ENCODE assay signal across 9 mouse cellular contexts in genomic region chr2:105188182-105188581, GRCm38 (mm10). TPM values are rescaled to one million over a fixed set of nuclear protein-coding genes. Genes with fewer than 3 reads are reported as not detected.
DNase-seq lines count a peak whose midpoint lies in the region; ATAC-seq and TF ChIP-seq lines count a peak whose summit lies in the region.
"Had no signal": no experiment of that assay in that cellular context is flagged by ENCODE, and none has a peak within 500 bp of the region (broad histone marks: within the 10 kb centered on the region; RNA-seq: fewer than 3 reads in every experiment).

No protein-coding gene starts in this region.

- H3K27ac ChIP-seq in forebrain, embryonic 14.5 days (ENCODE audit: low read depth, low read length), result no peak overlapping the region
- H3K27ac ChIP-seq in forebrain, embryonic 16.5 days (ENCODE audit: low read length), result no peak overlapping the region
- H3K27ac ChIP-seq in liver, embryonic 14.5 days, result no peak overlapping the region
- no peak overlapping the region for H3K27ac ChIP-seq in liver, embryonic 12.5 days

- ATAC-seq in forebrain, embryonic 14.5 days, result no peak
- ATAC-seq in forebrain, embryonic 16.5 days, result no peak
- ATAC-seq in liver, embryonic 14.5 days (ENCODE audit: insufficient read depth), result no peak
- ATAC-seq in liver, embryonic 12.5 days, result no peak

- H3K9me3 ChIP-seq in forebrain, embryonic 14.5 days (replicated peaks; ENCODE audit: control insufficient read depth, low read length), result no peaks in the 10 kb centered on the region
- H3K9me3 ChIP-seq in forebrain, embryonic 16.5 days (ENCODE audit: control insufficient read depth, low read length), result no peaks in the 10 kb centered on the region
- H3K9me3 ChIP-seq in liver, embryonic 14.5 days (ENCODE audit: control insufficient read depth, low read length), result no peaks in the 10 kb centered on the region
- H3K9me3 ChIP-seq in liver, embryonic 12.5 days (replicated peaks), result no peaks in the 10 kb centered on the region

- no peak overlapping the region for H3K9ac ChIP-seq in forebrain, embryonic 14.5 days (ENCODE audit: low read length)
- H3K9ac ChIP-seq in forebrain, embryonic 16.5 days (replicated peaks; ENCODE audit: low read depth, low read length), result no peak overlapping the region
- H3K9ac ChIP-seq in liver, embryonic 14.5 days (replicated peaks), result no peak overlapping the region
- H3K9ac ChIP-seq in liver, embryonic 12.5 days, result no peak overlapping the region

- H3K27me3 ChIP-seq in forebrain, embryonic 14.5 days (replicated peaks; ENCODE audit: control insufficient read depth, insufficient read depth, low read length), result no peaks in the 10 kb centered on the region
- no peaks in the 10 kb centered on the region for H3K27me3 ChIP-seq in forebrain, embryonic 16.5 days (replicated peaks; ENCODE audit: control insufficient read depth, insufficient read depth, low read length)
- no peaks in the 10 kb centered on the region for H3K27me3 ChIP-seq in liver, embryonic 14.5 days (ENCODE audit: control insufficient read depth, insufficient read depth, low read length)
- no peaks in the 10 kb centered on the region for H3K27me3 ChIP-seq in liver, embryonic 12.5 days (replicated peaks)

- TF ChIP-seq CTCF in liver, embryonic 14.5 days (IDR thresholded peaks at IDR 0.05; ENCODE audit: low read depth), result peak; percentile 81

- H3K4me1 ChIP-seq in forebrain, embryonic 14.5 days (ENCODE audit: control insufficient read depth, insufficient read depth, low read length), result no peaks in the 10 kb centered on the region
- H3K4me1 ChIP-seq in forebrain, embryonic 16.5 days (replicated peaks; ENCODE audit: control insufficient read depth, insufficient read depth, low read length), result no peaks in the 10 kb centered on the region
- H3K4me1 ChIP-seq in liver, embryonic 14.5 days (replicated peaks; ENCODE audit: control insufficient read depth in 2 of 2, insufficient read depth in 2 of 2, low read length in 1 of 2), result no peaks in the 10 kb centered on the region
- H3K4me1 ChIP-seq in liver, embryonic 12.5 days, result no peaks in the 10 kb centered on the region

- TF ChIP-seq EP300 in liver, embryonic 14.5 days (IDR thresholded peaks at IDR 0.05; ENCODE audit: low read depth), result no peak

- no peak overlapping the region for H3K4me3 ChIP-seq in forebrain, embryonic 14.5 days (ENCODE audit: low read depth, low read length)
- no peak overlapping the region for H3K4me3 ChIP-seq in forebrain, embryonic 16.5 days (replicated peaks; ENCODE audit: low read length)
- no peak overlapping the region for H3K4me3 ChIP-seq in liver, embryonic 14.5 days (ENCODE audit: insufficient read depth in 1 of 2, low read depth in 2 of 2, low read length in 2 of 2)
- H3K4me3 ChIP-seq in liver, embryonic 12.5 days, result no peak overlapping the region

- DNase-seq in forebrain, embryonic 14.5 days (ENCODE audit: low spot score), result peak; percentile 7
- peak in 2 of 3 experiments; percentile 4 to 6 for DNase-seq in liver, embryonic 14.5 days (ENCODE audit: low read depth in 3 of 3, low spot score in 3 of 3)
- peak; percentile 15 for DNase-seq in c-Kit-negative CD71-positive TER-119-positive erythroid progenitor cells, embryonic 14.5 days (ENCODE audit: low read depth, low spot score)
- DNase-seq in naive thymus-derived CD4-positive, alpha-beta T cell, adult 2 months (ENCODE audit: low read depth), result peak; percentile 8
- DNase-seq in gastrocnemius, adult 18-20 months (ENCODE audit: low spot score), result no peak
- DNase-seq in ovary, postnatal 14 days (ENCODE audit: low spot score), result no peak
- DNase-seq: kidney, postnatal 25 days had no signal

- H3K36me3 ChIP-seq in forebrain, embryonic 14.5 days (ENCODE audit: control insufficient read depth, insufficient read depth, low read length), result no peaks in the 10 kb centered on the region
- H3K36me3 ChIP-seq in forebrain, embryonic 16.5 days (ENCODE audit: control insufficient read depth, insufficient read depth), result no peaks in the 10 kb centered on the region
- H3K36me3 ChIP-seq in liver, embryonic 14.5 days (replicated peaks; ENCODE audit: control insufficient read depth, insufficient read depth, low read depth), result no peaks in the 10 kb centered on the region
- no peaks in the 10 kb centered on the region for H3K36me3 ChIP-seq in liver, embryonic 12.5 days

- 81% methylated on average over 10 of the region's 10 CpGs for WGBS in forebrain, embryonic 14.5 days
- WGBS in forebrain, embryonic 16.5 days, result 78% methylated on average over 10 of the region's 10 CpGs
- WGBS in liver, embryonic 14.5 days (ENCODE audit: insufficient replicate concordance), result 77% methylated on average over 10 of the region's 10 CpGs
- WGBS in liver, embryonic 12.5 days (ENCODE audit: insufficient replicate concordance), result 74% methylated on average over 10 of the region's 10 CpGs

- no peak overlapping the region for H3K4me2 ChIP-seq in forebrain, embryonic 14.5 days (ENCODE audit: low read length)
- H3K4me2 ChIP-seq in forebrain, embryonic 16.5 days (ENCODE audit: low read length), result no peak overlapping the region
- no peak overlapping the region for H3K4me2 ChIP-seq in liver, embryonic 14.5 days (ENCODE audit: low read depth)
- no peak overlapping the region for H3K4me2 ChIP-seq in liver, embryonic 12.5 days

RNA-seq across cellular contexts. Expression of gene Them7, which starts 35.9 kb away (rescaled TPM):
- polyA plus RNA-seq in forebrain, embryonic 14.5 days (2014; fragmentation: Nextera tagmentation; extraction: Ambion mirVana), result not detected in 2 replicates
- polyA plus RNA-seq in forebrain, embryonic 16.5 days (2015; fragmentation: Nextera tagmentation; extraction: Ambion mirVana), result not detected in 2 replicates
- 0.67 and 1.1 TPM in 2 replicates for polyA plus RNA-seq in liver, embryonic 14.5 days (2012; rRNA removed)
- polyA plus RNA-seq in liver, embryonic 14.5 days (2014; fragmentation: Nextera tagmentation; extraction: Ambion mirVana), result 1.5 and 1.8 TPM in 2 replicates
- 0.49 and 1.1 TPM in 2 replicates for polyA plus RNA-seq in liver, embryonic 12.5 days (2016; fragmentation: Nextera tagmentation; extraction: Ambion mirVana)
- total RNA-seq in gastrocnemius, adult 18-20 months (2021), result under 1 TPM in 1 of 2 experiments, not detected in 1; 0.19 TPM

Comparison
In these comparisons a context has a peak if more than half of its experiments do, and no peak if none do; other contexts are left out.
1. DNase-seq: peak in forebrain, embryonic 14.5 days (single experiment), liver, embryonic 14.5 days (2 of 3), c-Kit-negative CD71-positive TER-119-positive erythroid progenitor cells, embryonic 14.5 days (single experiment) and naive thymus-derived CD4-positive, alpha-beta T cell, adult 2 months (single experiment); none in gastrocnemius, adult 18-20 months (single experiment) and ovary, postnatal 14 days (single experiment).